Mouse (Mus musculus) adrenal gland, adult (tissue): ENCODE measurements around the gene Cela2a.

Experiments used
- DNase-seq, 2 experiments: peaks; one replicate each; pipeline ENCODE4 v3.0.0; 2022 to 2023; ENCODE audit warnings: low spot score in 1 of 2; ENCODE audit not compliant: inconsistent age in 2 of 2

The Cela2a gene

DNA sequence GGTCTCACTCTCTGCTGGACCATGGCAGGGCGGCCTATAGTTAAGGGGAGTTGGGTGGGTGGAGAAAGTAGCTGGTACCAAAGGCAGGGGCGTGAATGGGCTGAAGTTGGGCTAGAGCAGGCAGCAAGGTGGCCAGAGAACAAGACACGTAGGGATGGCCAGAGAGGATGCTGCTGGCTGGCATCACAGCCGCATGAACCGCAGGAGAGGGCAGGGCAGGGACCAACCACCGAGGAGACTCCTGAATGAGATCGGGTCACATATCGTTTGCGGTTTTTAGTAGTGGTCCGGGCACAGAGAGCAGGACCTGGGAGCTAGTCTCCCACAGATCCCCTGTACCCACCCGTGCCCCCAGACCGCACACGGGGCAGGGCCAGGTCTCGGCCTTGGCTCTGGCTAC lies 33.4 kb upstream of the Cela2a start:
- DNase-seq: no peak

DNA sequence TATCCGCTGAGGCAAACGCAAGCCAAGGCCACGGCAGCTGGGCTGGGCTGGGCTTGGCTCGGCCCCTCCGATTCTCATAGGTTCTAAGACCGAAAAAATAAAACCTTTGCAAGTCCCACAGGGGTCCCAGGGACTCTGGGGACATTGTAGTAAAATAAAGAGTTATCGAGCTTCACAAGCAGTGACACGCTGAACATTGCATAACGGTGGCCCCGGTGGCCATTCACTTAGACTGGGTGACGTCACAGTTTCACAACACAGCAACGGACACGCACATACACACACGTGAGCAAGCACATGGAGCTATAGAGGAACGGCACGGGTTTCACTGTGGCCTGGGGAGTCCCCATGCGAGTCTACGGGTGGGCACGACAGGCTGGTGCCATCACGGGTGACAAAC lies 32.5 kb upstream of the Cela2a start:
- DNase-seq: no peak

DNA sequence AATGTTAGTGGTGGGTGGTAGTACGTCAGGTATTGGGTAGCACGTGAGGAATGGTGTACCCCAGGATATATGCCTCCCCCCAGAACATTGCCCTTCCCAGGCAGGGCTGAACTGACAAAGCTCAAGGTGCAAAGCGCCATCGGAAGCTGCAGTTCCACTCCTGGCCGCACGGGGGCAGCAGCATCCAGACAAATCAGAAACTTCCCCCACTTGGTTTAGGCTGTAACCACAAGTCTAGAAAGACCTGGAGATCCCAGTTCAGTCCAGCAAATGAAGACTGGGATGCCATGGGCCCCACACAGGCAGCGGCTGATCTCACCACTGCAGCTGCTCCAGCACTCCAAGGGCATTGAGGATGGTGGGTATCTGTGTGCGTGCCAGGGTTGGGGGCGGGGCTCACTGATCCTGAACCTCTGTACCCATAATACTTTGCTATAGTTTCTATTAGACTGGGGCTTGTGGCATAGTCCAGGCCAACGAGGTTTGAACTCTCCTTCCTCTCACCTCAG lies 31.5 kb upstream of the Cela2a start:
- DNase-seq: peak; percentile 80 to 94

GRCm38 (mm10) chr4:141853437-141853836 lies 27.5 kb upstream of the Cela2a start:
- DNase-seq: peak in 1 of 2 experiments; percentile 77

- DNase-seq: no peak
Measured at GRCm38 (mm10) chr4:141845999-141846398, 20.0 kb upstream of the Cela2a start, which contains the start of gene Ctrc. TSS of gene Ctrc (minus strand) at chr4:141846359.

DNA sequence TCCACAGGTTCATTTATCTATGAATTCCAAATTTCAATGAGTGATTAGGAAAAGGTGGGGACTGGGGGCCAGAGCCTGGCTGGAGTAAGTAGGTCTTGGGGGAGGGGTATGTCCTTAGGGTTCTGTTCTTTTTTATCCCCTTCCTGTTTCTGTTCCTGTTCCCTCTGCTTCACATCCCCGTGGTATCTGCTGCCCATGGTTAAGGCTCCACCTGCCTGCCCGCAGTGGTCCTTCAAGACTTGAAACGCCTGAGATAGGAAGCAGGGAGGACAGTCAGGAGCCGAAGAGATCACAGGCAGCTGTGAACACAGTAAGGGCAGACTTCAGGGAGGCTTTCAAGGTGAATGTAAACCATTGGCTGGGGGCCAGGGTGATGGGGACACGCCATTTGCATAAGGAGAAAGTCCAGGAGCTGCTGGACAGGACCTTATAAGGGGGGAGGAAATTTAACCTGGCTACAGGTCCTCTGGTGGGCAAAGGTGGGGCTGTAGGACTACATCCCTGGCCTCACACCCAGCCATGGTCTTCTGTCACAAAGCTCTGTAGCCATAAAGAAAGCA lies 8.7 kb upstream of the Cela2a start:
- no peak for DNase-seq

- no peak for DNase-seq
Measured at GRCm38 (mm10) chr4:141833911-141834310, 8.0 kb upstream of the Cela2a start.

GRCm38 (mm10) chr4:141831361-141831760 lies 5.4 kb upstream of the Cela2a start:
- no peak for DNase-seq

GRCm38 (mm10) chr4:141830381-141830780 lies 4.4 kb upstream of the Cela2a start:
- DNase-seq: no peak

DNA sequence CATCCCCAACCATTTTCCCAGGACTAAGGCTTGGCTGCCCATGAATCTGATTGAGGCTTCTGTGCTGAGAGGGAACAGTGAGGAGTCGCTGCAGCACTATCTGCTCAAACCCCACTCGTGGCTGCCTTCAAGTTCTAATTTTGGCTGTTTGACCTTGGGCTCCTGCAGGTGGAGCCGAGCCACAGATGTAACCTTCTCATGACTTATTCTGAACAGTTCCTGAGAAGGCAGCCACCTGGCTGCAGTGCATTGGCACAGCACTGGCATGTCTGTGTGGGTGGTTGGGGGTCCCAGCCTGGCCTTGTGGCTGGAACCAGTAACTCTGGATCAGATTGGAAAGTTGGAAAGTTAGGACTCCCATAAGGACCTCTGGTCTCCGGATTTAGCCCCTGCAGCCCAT lies 2.2 kb upstream of the Cela2a start:
- peak in 1 of 2 experiments; percentile 47 for DNase-seq

- peak; percentile 53 to 72 for DNase-seq
Measured at GRCm38 (mm10) chr4:141827401-141827800, 1.4 kb upstream of the Cela2a start.

DNA sequence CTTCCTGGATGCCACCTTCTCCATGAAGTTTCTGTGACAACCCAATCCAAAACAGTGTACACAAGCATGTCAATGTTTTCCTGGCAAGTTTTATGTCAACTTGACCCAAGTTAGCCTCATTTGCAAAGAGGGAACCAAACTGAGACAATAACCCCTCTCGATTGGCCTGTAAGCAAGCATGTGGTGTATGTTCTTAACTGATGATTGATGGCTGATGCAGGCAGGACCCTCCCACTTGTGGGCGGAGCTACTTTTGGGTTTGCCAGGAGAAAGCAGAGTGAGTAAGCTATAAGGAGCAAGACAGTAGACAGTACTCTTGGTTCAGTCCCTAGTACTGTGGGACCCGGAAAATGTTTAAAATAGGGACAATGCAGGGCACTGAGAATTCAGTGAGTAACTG lies 3.0 kb downstream of the Cela2a start:
- no peak for DNase-seq

DNA sequence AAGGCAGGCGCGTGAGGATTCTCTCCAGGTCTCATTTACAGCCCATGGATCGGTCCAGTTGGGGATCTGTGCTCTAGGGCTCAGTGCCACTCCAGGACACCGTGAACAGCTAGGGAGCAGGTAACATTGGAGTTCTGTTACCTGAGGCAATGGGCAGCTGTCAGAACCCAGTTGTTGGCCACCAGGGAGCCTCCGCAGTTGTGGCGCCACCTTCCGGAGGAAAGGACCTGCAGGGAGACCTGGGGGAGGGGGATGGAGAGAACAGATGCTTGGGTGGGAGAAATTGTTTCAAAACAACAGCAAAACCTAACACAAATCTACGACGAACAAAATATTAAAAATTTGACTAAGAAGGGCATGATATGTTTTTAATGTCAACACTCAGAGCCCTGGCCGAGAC lies 3.9 kb downstream of the Cela2a start:
- no peak for DNase-seq

DNA sequence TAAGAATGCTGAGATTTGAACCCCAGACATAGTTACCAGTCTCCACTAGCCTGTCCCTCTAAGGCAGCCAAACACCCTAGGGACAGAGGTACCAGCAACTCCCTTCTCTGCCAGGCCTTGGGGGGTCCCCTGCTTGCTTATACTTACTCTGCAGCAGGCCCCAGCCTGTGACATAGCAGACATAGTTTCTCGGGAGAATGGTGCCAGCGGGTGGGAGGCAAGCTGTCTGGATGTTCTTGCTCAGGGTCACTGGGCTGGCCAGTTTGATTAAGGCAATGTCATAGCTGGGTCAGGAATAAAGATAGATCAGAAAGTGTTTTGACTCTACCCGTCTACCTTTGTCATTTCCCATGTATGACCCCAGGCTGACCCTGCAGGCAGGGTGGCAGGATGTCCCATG lies 4.8 kb downstream of the Cela2a start:
- DNase-seq: peak in 1 of 2 experiments; percentile 61

GRCm38 (mm10) chr4:141819316-141819715 lies 6.6 kb downstream of the Cela2a start:
- DNase-seq: no peak

DNA sequence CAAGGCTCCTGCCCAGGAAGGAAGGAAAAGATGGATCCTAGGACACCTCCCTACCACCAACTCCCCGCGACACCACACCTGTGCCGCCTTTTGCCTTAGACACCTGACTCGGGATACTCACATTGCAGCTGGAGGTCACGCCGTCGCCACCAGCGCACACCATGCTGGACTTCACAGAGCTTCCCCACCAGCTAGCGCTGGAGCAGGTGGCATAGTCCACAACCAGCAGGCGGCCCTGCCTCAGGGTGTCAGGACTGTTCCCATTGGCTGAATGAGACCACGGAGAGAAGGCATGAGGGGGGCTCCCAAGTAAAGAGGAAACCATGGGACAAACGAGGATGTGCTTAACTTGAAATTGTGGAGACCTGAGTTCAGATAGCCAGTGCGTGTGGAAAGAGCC lies 7.1 kb downstream of the Cela2a start:
- no peak for DNase-seq

- DNase-seq: no peak
Measured at GRCm38 (mm10) chr4:141817706-141818105, 8.3 kb downstream of the Cela2a start.

- no peak for DNase-seq
Measured at GRCm38 (mm10) chr4:141816776-141817655, 8.9 kb downstream of the Cela2a start.

DNA sequence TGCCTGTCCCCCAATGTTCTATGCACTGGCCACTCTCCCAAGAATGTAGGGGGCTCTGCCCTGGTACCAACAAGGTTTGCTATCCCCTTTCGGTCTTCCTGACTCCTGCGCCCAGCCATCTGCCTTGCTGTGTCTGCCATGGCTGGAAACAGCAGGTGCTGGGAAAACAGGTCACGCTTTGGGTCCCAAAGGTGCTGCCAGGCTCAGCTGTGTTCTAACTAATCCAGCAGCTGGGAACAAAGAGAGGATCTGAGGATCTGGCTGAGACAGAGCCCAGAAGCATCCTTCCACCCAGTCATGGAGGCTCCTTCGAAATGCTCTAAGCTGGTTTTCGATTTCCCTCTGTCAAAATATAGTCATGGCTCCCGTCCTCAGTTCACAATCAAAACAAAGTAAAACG lies 9.7 kb downstream of the Cela2a start:
- no peak for DNase-seq

GRCm38 (mm10) chr4:141811375-141811774 lies 14.6 kb downstream of the Cela2a start:
- DNase-seq: no peak

DNA sequence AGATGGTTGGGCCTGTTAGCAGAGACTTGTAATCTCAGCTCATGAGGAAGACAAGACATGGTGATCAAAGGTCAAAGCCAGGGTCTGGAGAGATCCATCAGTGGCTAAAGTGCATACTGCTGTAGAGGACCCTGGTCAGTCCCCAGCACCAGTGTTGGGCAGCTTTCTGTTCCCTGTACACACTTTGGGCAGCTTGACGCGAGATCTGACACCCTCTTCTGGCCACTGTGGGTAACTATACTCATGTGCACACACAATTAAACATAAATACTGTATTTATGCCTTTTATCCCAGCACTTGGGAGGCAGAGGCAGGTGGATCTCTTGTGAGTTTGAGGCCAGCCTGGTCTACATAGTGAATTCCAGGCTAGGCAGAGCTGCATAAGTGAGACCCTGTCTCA lies 15.0 kb downstream of the Cela2a start:
- DNase-seq: no peak

GRCm38 (mm10) chr4:141809850-141810464 lies 16.0 kb downstream of the Cela2a start:
- peak in 1 of 2 experiments; percentile 64 for DNase-seq
